Mouse (Mus musculus) hematopoietic stem cell, adult 5-6 weeks (primary cell): ENCODE measurements around the gene Rbm17. TPM values are rescaled to one million over a fixed set of nuclear protein-coding genes. Genes with fewer than 3 reads are reported as not detected.

Experiments used
- total RNA-seq: library from RNA; stranded (forward); fragments of 172-1452, 232-1000 nt; gene quantifications from 2 replicates; pipeline ENCODE4 v1.2.3, GENCODE M21; 2017

The Rbm17 gene
- total RNA-seq, 1 experiment from 2014 or later = 178 TPM

Other genes starting within 250 kb of the Rbm17 start
- 22.7 and 38.3 TPM in 2 replicates for gene Pfkfb3, start 50.1 kb downstream of the Rbm17 start, total RNA-seq
- gene Gm17490, start 22.1 kb upstream of the Rbm17 start, total RNA-seq = not detected in 2 replicates
- 5.3 TPM in 1 of 2 replicates, not detected in the other for gene Il2ra, start 38.7 kb upstream of the Rbm17 start, total RNA-seq
- gene Il15ra, start 101.1 kb upstream of the Rbm17 start, total RNA-seq = 21.8 and 22.4 TPM in 2 replicates
- gene Fbh1, start 173.4 kb upstream of the Rbm17 start, total RNA-seq = 70.5 and 115 TPM in 2 replicates
- 28.1 and 44.2 TPM in 2 replicates for gene Ankrd16, start 173.7 kb upstream of the Rbm17 start, total RNA-seq